Mouse (Mus musculus) liver, postnatal 0 days (tissue): ENCODE data around the gene Gpat3.

Experiments
- CTCF ChIP-seq: sonication (generic); IDR thresholded peaks from 2 replicates; pipeline ENCODE4 v1.5.1; 2016; ENCODE audit warnings: antibody characterized with exemption, low read depth
- EP300 ChIP-seq: IDR thresholded peaks from 2 replicates; pipeline ENCODE4 v1.6.1; 2016; ENCODE audit warnings: antibody characterized with exemption, low read depth, mild to moderate bottlenecking

GRCm38 (mm10) chr5:100846599-100846920 is 1.0 kb downstream of the Gpat3 start:
- TF ChIP-seq CTCF (no peak), EP300 (no peak)
